18 mouse cellular contexts compared by ENCODE assay signal in the genomic region with DNA sequence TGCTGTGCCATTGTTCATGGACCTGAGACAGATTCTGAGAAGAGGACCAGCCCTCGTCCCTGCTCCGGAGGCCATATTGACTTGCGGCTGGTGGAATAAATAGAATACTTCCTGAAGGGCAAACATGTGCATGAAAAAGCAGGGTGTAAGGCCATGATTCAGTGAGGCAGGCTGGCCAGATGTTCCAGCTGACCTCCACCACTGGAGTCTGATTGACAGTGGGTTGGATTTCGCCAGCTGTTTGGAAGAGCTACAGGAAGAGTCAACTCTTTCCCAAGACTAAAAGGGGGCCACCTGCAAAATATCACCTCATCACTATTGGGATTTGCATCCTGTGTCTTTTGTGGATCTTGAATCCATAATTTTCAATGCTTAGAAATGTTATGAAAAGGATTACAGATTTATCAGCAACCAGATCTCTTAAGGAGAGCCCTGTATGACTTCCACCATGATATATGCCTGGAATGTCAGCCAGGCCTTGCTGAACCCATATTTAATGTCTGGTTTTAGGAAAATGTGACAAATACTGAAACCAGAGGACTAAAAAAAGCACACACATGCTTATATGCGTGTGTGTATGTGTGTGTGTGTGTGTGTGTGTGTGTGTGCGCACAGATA.
DNase-seq lines count a peak whose midpoint lies in the region; ATAC-seq lines count a peak whose summit lies in the region.
"Had no signal": no experiment of that assay in that cellular context is flagged by ENCODE, and none has a peak within 500 bp of the region (broad histone marks: within the 10 kb centered on the region; RNA-seq: fewer than 3 reads in every experiment).

No protein-coding gene starts in this region.

- H3K9me3 ChIP-seq in midbrain, embryonic 11.5 days (ENCODE audit: control insufficient read depth, low read length): no peaks in the 10 kb centered on the region
- no peaks in the 10 kb centered on the region for H3K9me3 ChIP-seq in midbrain, embryonic 13.5 days
- no peaks in the 10 kb centered on the region for H3K9me3 ChIP-seq in embryonic facial prominence, embryonic 14.5 days (ENCODE audit: control insufficient read depth, low read length)
- no peaks in the 10 kb centered on the region for H3K9me3 ChIP-seq in kidney, embryonic 16.5 days (ENCODE audit: low read length)
- H3K9me3 ChIP-seq: embryonic facial prominence, embryonic 12.5 days; heart, embryonic 15.5 days; limb, embryonic 12.5 days; neural tube, embryonic 12.5 days had no signal

- no peak overlapping the region for H3K4me2 ChIP-seq in midbrain, embryonic 11.5 days
- no peak overlapping the region for H3K4me2 ChIP-seq in midbrain, embryonic 13.5 days (replicated peaks)
- H3K4me2 ChIP-seq in embryonic facial prominence, embryonic 14.5 days (ENCODE audit: low read depth, low read length): no peak overlapping the region
- H3K4me2 ChIP-seq in kidney, embryonic 16.5 days (replicated peaks; ENCODE audit: low read depth, low read length): no peak overlapping the region
- H3K4me2 ChIP-seq: embryonic facial prominence, embryonic 12.5 days; heart, embryonic 15.5 days; limb, embryonic 12.5 days; neural tube, embryonic 12.5 days had no signal

- no peaks in the 10 kb centered on the region for H3K27me3 ChIP-seq in midbrain, embryonic 11.5 days (ENCODE audit: control insufficient read depth, insufficient read depth, low read length)
- H3K27me3 ChIP-seq in midbrain, embryonic 13.5 days: no peaks in the 10 kb centered on the region
- H3K27me3 ChIP-seq in embryonic facial prominence, embryonic 14.5 days (replicated peaks; ENCODE audit: control insufficient read depth, insufficient read depth, low read length): no peaks in the 10 kb centered on the region
- H3K27me3 ChIP-seq in kidney, embryonic 16.5 days (ENCODE audit: insufficient read depth, low read length): no peaks in the 10 kb centered on the region
- H3K27me3 ChIP-seq: embryonic facial prominence, embryonic 12.5 days; heart, embryonic 15.5 days; limb, embryonic 12.5 days; neural tube, embryonic 12.5 days had no signal

- 86% methylated on average over 6 of the region's 6 CpGs for whole genome bisulfite sequencing in midbrain, embryonic 11.5 days
- 89% methylated on average over 6 of the region's 6 CpGs for WGBS in midbrain, embryonic 13.5 days
- whole genome bisulfite sequencing in embryonic facial prominence, embryonic 14.5 days: 68% methylated on average over 6 of the region's 6 CpGs
- 52% methylated on average over 6 of the region's 6 CpGs for WGBS in kidney, embryonic 16.5 days

- peaks cover 1% of the 10 kb centered on the region for H3K4me1 ChIP-seq in midbrain, embryonic 11.5 days (ENCODE audit: control insufficient read depth, insufficient read depth, low read length)
- peaks cover 1% of the 10 kb centered on the region; the same call in 1 of the 2 replicates for H3K4me1 ChIP-seq in midbrain, embryonic 13.5 days (replicated peaks)
- 0 out of 2 replicates have a peak, but pooled peaks cover 3% of the 10 kb centered on the region for H3K4me1 ChIP-seq in embryonic facial prominence, embryonic 14.5 days (ENCODE audit: control insufficient read depth, insufficient read depth, low read length)
- H3K4me1 ChIP-seq in kidney, embryonic 16.5 days (ENCODE audit: insufficient read depth, low read length): peaks cover 11% of the 10 kb centered on the region; the same call in 1 of the 2 replicates
- H3K4me1 ChIP-seq: embryonic facial prominence, embryonic 12.5 days; heart, embryonic 15.5 days; limb, embryonic 12.5 days had no signal

- H3K9ac ChIP-seq in midbrain, embryonic 11.5 days (ENCODE audit: low read length): no peak overlapping the region
- H3K9ac ChIP-seq in midbrain, embryonic 13.5 days (replicated peaks): no peak overlapping the region
- H3K9ac ChIP-seq in embryonic facial prominence, embryonic 14.5 days (ENCODE audit: low read depth, low read length): no peak overlapping the region
- H3K9ac ChIP-seq in kidney, embryonic 16.5 days (replicated peaks; ENCODE audit: low read length): no peak overlapping the region
- H3K9ac ChIP-seq: embryonic facial prominence, embryonic 12.5 days; heart, embryonic 15.5 days; limb, embryonic 12.5 days; liver, embryonic 14.5 days; neural tube, embryonic 12.5 days had no signal

- no peaks in the 10 kb centered on the region for H3K36me3 ChIP-seq in midbrain, embryonic 11.5 days (ENCODE audit: control insufficient read depth, insufficient read depth, low read length)
- no peaks in the 10 kb centered on the region for H3K36me3 ChIP-seq in midbrain, embryonic 13.5 days
- H3K36me3 ChIP-seq in embryonic facial prominence, embryonic 14.5 days (ENCODE audit: control insufficient read depth, insufficient read depth, low read length): no peaks in the 10 kb centered on the region
- no peaks in the 10 kb centered on the region for H3K36me3 ChIP-seq in kidney, embryonic 16.5 days (ENCODE audit: insufficient read depth, low read length)
- H3K36me3 ChIP-seq: embryonic facial prominence, embryonic 12.5 days; heart, embryonic 15.5 days; limb, embryonic 12.5 days; neural tube, embryonic 12.5 days had no signal

- H3K4me3 ChIP-seq in midbrain, embryonic 11.5 days (ENCODE audit: low read depth, low read length): no peak overlapping the region
- H3K4me3 ChIP-seq in midbrain, embryonic 13.5 days (replicated peaks): no peak overlapping the region
- H3K4me3 ChIP-seq in embryonic facial prominence, embryonic 14.5 days (ENCODE audit: low read depth, low read length): no peak overlapping the region
- H3K4me3 ChIP-seq in kidney, embryonic 16.5 days (ENCODE audit: low read length): no peak overlapping the region
- H3K4me3 ChIP-seq: embryonic facial prominence, embryonic 12.5 days; heart, embryonic 15.5 days; layer of hippocampus, adult 2 months; limb, embryonic 12.5 days; neural tube, embryonic 12.5 days had no signal

- ATAC-seq in midbrain, embryonic 11.5 days (ENCODE audit: low FRiP score): no peak
- no peak for ATAC-seq in midbrain, embryonic 13.5 days
- no peak for ATAC-seq in embryonic facial prominence, embryonic 14.5 days (ENCODE audit: low read depth)
- ATAC-seq in kidney, embryonic 16.5 days (ENCODE audit: low FRiP score, low TSS enrichment): 0 out of 2 replicates have a peak, but pooled peaks have one; percentile 49
- ATAC-seq: CD4-positive, CD25-positive, alpha-beta regulatory T cell, adult 4 months had no signal

- peak; percentile 64 for DNase-seq in midbrain, embryonic 11.5 days (ENCODE audit: low spot score, missing footprints)
- peak; percentile 48 for DNase-seq in embryonic facial prominence, embryonic 14.5 days (ENCODE audit: low spot score)
- DNase-seq in yolk sac, embryonic 10.5 days (ENCODE audit: low spot score): peak; percentile 45
- DNase-seq in right cerebral cortex, postnatal 4 days: no peak
- DNase-seq in frontal cortex, postnatal 25 days (ENCODE audit: low spot score in 2 of 2): no peak
- DNase-seq: adrenal gland, adult 2 months; cerebellum, postnatal 14 days; lung, postnatal 10 days; thymus, postnatal 25 days had no signal

- no peak overlapping the region for H3K27ac ChIP-seq in midbrain, embryonic 11.5 days (ENCODE audit: low read depth, low read length)
- no peak overlapping the region for H3K27ac ChIP-seq in midbrain, embryonic 13.5 days
- no peak overlapping the region; the same call in 1 of the 2 replicates for H3K27ac ChIP-seq in embryonic facial prominence, embryonic 14.5 days (replicated peaks; ENCODE audit: low read depth, low read length)
- peak overlapping the region; percentile 61; the same call in 1 of the 2 replicates for H3K27ac ChIP-seq in kidney, embryonic 16.5 days (ENCODE audit: low read length)
- H3K27ac ChIP-seq: embryonic facial prominence, embryonic 12.5 days; heart, embryonic 15.5 days; layer of hippocampus, adult 2 months; limb, embryonic 12.5 days; liver, embryonic 14.5 days; neural tube, embryonic 12.5 days had no signal

Comparison
In these comparisons a context has a peak if more than half of its experiments do, and no peak if none do; other contexts are left out.
1. DNase-seq: peak in midbrain, embryonic 11.5 days (single experiment), embryonic facial prominence, embryonic 14.5 days (single experiment) and yolk sac, embryonic 10.5 days (single experiment); none in right cerebral cortex, postnatal 4 days (single experiment) and frontal cortex, postnatal 25 days (0 of 2).